Mouse (Mus musculus): ENCODE results near the gene Peg10. TPM values are rescaled to one million over a fixed set of nuclear protein-coding genes. Genes with fewer than 3 reads are reported as not detected.

Gene Peg10
- polyA plus RNA-seq (2017; shearing (Covaris generic)) = under 1 TPM in 1 of 2 experiments, not detected in 1; 0.04 TPM

GRCm38 (mm10) chr6:4746696-4747439 lies at the start of gene Peg10, which contains the start of gene Sgce:
Gene Peg10, plus strand, starts transcription at chr6:4747306.
Gene Sgce, minus strand, starts transcription at chr6:4747207.

Other genes with a start within 250 kb of the Peg10 start
- gene Col1a2, start 242.5 kb upstream of the Peg10 start, polyA plus RNA-seq (2017; shearing (Covaris generic)) = under 1 TPM; 0.36 to 0.99 TPM
- gene Casd1, start 146.5 kb upstream of the Peg10 start, polyA plus RNA-seq (2017; shearing (Covaris generic)) = 10 to 100 TPM; 24.9 to 31.9 TPM
- 1 to 10 TPM in 1 of 2 experiments, under 1 TPM in 1; 0.45 to 4.7 TPM for gene Sgce, start 99 bp upstream of the Peg10 start, polyA plus RNA-seq (2017; shearing (Covaris generic))
- under 1 TPM; 0.12 to 0.61 TPM for gene Ppp1r9a, start 155.6 kb downstream of the Peg10 start, polyA plus RNA-seq (2017; shearing (Covaris generic))